Mouse (Mus musculus): Measurements from ENCODE around the gene Arhgef12. TPM values are rescaled to one million over a fixed set of nuclear protein-coding genes. Genes with fewer than 3 reads are reported as not detected.

Arhgef12 gene
- polyA plus RNA-seq, 1 experiment = 7.4 TPM

DNA sequence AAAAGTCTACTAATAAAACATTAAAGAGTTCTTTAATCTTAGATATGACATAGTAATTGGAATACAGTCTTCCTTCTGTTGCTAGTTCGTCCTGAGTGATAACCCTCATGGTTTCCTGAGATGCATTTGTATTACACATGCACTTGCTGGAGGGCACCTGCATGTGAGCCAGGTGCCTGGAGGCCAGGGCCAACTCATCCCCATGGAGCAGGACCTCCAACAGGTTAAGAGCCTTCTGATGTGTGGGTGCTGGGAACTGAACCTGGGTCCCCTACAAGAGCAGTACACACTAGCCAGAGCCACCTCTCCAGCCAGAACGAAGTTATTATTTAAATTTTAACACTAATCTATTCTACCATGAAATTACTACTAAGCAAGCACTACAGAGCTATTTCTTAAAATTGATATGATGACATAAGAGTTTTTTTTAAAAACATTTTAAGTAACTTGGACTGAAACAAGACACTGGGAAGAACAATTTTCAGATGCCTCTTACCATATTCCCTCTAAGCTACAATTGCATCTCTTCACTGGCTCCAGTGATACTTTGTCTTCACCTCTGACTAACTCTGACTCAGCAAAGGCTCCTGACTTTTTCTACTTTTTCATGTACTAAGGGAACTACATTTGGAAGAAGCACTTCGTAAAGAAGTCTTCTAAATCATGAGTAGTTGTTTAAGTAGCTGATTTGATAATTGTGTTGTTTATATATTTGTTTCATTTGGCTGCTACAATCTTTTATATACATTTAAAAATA lies 9.1 kb downstream of the Arhgef12 start:
- WGBS = 78% methylated on average over 3 of the region's 3 CpGs
- Histone ChIP-seq H3K27ac (ENCODE audit: insufficient read depth, low read depth, low read length) (no peak overlapping the region), H3K4me1 (ENCODE audit: control insufficient read depth, insufficient read depth, insufficient read length, low read length) (peaks cover 1% of the 10 kb centered on the region; the same call in 1 of the 2 replicates), H3K36me3 (ENCODE audit: control insufficient read depth, insufficient read depth, low read length) (no peaks in the 10 kb centered on the region), H3K4me3 (ENCODE audit: low read depth, low read length) (no peak overlapping the region), H3K27me3 (ENCODE audit: control insufficient read depth, insufficient read depth, low read length) (no peaks in the 10 kb centered on the region)
- TF ChIP-seq CTCF (IDR thresholded peaks at IDR 0.05; ENCODE audit: extremely low read depth, insufficient read length, insufficient replicate concordance, low read depth, low read length) = no peak
- TF ChIP-seq POLR2A (IDR thresholded peaks at IDR 0.05; ENCODE audit: low read depth, low read length) = no peak

DNA sequence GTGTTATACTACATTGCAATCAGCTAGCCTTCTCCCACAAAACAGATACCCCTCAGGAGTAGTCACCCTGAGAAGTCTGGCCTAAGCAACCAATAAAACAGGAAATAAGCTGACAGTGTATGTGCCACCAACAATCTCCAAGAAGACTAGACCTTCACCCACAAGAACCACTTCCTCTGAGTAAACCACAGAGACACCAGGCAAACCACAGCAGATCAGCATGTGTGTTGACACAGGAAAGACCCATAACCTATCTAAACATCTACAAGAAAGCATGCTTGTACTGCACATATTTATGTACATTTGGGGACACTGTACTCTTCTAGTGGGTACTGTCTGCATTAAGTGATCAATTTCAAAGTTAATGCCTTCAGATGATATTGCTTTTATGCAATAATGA lies 10.7 kb downstream of the Arhgef12 start:
- no peaks in the 10 kb centered on the region for H3K27me3 ChIP-seq (ENCODE audit: control insufficient read depth, insufficient read depth, low read length)
- no peaks in the 10 kb centered on the region for H3K4me1 ChIP-seq (ENCODE audit: control insufficient read depth, insufficient read depth, insufficient read length, low read length)
- H3K27ac ChIP-seq (ENCODE audit: insufficient read depth, low read depth, low read length) = no peak overlapping the region
- H3K4me3 ChIP-seq (ENCODE audit: low read depth, low read length) = no peak overlapping the region
- no peak for TF ChIP-seq CTCF (IDR thresholded peaks at IDR 0.05; ENCODE audit: extremely low read depth, insufficient read length, insufficient replicate concordance, low read depth, low read length)
- TF ChIP-seq POLR2A (IDR thresholded peaks at IDR 0.05; ENCODE audit: low read depth, low read length) = no peak
- no peaks in the 10 kb centered on the region for H3K36me3 ChIP-seq (ENCODE audit: control insufficient read depth, insufficient read depth, low read length)

DNA sequence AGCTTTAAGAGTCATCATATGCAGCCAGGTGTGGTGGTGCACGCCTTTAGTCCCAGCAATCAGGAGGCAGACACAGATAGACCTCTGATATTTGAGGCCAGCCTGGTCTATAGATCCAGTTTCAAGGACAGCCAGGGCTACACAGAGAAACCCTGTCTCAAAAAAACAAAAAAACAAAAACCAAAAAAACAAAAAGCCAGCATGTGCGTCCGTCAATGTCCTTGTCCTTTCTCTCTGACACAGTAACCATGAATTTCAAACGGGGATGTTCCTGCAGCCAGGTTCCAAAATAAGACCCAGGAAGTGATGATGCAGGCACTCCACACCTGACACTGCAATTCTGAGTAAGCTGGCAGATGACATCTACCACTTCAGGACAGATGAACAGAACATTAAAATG lies 12.2 kb downstream of the Arhgef12 start:
- no peak overlapping the region for H3K27ac ChIP-seq (ENCODE audit: insufficient read depth, low read depth, low read length)
- TF ChIP-seq CTCF (IDR thresholded peaks at IDR 0.05; ENCODE audit: extremely low read depth, insufficient read length, insufficient replicate concordance, low read depth, low read length) = no peak
- no peak for TF ChIP-seq POLR2A (IDR thresholded peaks at IDR 0.05; ENCODE audit: low read depth, low read length)
- no peak overlapping the region for H3K4me3 ChIP-seq (ENCODE audit: low read depth, low read length)
- H3K4me1 ChIP-seq (ENCODE audit: control insufficient read depth, insufficient read depth, insufficient read length, low read length) = no peaks in the 10 kb centered on the region
- H3K27me3 ChIP-seq (ENCODE audit: control insufficient read depth, insufficient read depth, low read length) = no peaks in the 10 kb centered on the region
- 79% methylated on average over 4 of the region's 4 CpGs for whole genome bisulfite sequencing
- H3K36me3 ChIP-seq (ENCODE audit: control insufficient read depth, insufficient read depth, low read length) = no peaks in the 10 kb centered on the region

DNA sequence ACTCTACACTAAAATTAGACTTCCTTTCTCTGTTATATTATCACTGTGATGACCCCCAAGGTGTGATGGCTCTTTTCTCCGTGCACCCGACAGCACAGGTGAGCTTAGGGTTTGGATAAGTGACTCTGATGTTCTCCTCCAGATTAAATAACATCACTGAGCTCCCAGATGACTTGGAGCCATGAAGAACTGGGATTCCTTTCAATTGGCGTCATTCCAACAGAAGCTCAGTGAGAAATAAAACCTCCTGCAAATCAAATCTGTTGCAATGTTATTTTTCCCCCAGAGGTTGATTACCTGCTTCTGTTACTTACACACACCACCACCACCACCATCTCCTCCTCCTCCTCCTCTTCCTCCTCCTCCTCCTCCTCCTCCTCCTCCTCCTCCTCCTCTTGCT lies 13.2 kb downstream of the Arhgef12 start:
- no peaks in the 10 kb centered on the region for H3K36me3 ChIP-seq (ENCODE audit: control insufficient read depth, insufficient read depth, low read length)
- WGBS = 64% methylated on average over 3 of the region's 3 CpGs
- TF ChIP-seq POLR2A (IDR thresholded peaks at IDR 0.05; ENCODE audit: low read depth, low read length) (no peak), CTCF (IDR thresholded peaks at IDR 0.05; ENCODE audit: extremely low read depth, insufficient read length, insufficient replicate concordance, low read depth, low read length) (no peak)

DNA sequence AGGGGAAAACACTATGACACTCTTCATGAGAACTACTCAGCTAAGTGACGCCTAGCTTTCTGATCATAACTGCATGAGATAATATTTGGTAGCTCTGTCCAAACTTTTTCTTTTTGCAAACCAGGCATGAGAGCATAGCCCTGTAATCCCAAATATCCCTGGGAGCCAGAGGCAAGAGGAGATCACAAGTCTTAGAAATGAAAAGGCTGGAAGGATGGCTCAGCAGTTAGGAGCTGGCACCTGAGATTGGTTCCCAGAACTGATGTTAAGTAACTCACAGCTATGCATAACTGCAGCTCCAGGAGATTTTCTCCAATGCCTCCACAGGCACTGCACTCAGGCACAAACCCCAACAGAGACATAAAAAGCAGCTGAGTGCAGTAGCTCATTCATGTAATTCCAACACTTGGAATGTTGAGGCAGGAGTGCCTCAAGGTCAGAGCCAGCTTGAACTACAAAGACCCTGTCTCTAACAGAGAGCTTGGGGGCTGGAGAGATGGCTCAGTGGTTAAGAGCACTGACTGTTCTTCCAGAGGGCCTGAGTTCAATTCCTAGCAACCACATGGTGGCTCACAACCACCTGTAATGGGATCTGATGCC lies 21.3 kb downstream of the Arhgef12 start:
- H3K27ac ChIP-seq (ENCODE audit: insufficient read depth, low read depth, low read length) = no peak overlapping the region
- H3K4me1 ChIP-seq (ENCODE audit: control insufficient read depth, insufficient read depth, insufficient read length, low read length) = 0 out of 2 replicates have a peak, but pooled peaks cover 2% of the 10 kb centered on the region
- TF ChIP-seq CTCF (IDR thresholded peaks at IDR 0.05; ENCODE audit: extremely low read depth, insufficient read length, insufficient replicate concordance, low read depth, low read length) = no peak
- TF ChIP-seq POLR2A (IDR thresholded peaks at IDR 0.05; ENCODE audit: low read depth, low read length) = no peak
- no peaks in the 10 kb centered on the region for H3K27me3 ChIP-seq (ENCODE audit: control insufficient read depth, insufficient read depth, low read length)
- WGBS = 80% methylated on average over 1 of the region's 1 CpGs
- H3K4me3 ChIP-seq (ENCODE audit: low read depth, low read length) = no peak overlapping the region
- no peaks in the 10 kb centered on the region for H3K36me3 ChIP-seq (ENCODE audit: control insufficient read depth, insufficient read depth, low read length)

More for the DNA sequence above, 13.2 kb downstream of the Arhgef12 start:
- Histone ChIP-seq H3K27me3 (ENCODE audit: control insufficient read depth, insufficient read depth, low read length) (no peaks in the 10 kb centered on the region), H3K27ac (ENCODE audit: insufficient read depth, low read depth, low read length) (no peak overlapping the region), H3K4me1 (ENCODE audit: control insufficient read depth, insufficient read depth, insufficient read length, low read length) (no peaks in the 10 kb centered on the region), H3K4me3 (ENCODE audit: low read depth, low read length) (no peak overlapping the region)

DNA sequence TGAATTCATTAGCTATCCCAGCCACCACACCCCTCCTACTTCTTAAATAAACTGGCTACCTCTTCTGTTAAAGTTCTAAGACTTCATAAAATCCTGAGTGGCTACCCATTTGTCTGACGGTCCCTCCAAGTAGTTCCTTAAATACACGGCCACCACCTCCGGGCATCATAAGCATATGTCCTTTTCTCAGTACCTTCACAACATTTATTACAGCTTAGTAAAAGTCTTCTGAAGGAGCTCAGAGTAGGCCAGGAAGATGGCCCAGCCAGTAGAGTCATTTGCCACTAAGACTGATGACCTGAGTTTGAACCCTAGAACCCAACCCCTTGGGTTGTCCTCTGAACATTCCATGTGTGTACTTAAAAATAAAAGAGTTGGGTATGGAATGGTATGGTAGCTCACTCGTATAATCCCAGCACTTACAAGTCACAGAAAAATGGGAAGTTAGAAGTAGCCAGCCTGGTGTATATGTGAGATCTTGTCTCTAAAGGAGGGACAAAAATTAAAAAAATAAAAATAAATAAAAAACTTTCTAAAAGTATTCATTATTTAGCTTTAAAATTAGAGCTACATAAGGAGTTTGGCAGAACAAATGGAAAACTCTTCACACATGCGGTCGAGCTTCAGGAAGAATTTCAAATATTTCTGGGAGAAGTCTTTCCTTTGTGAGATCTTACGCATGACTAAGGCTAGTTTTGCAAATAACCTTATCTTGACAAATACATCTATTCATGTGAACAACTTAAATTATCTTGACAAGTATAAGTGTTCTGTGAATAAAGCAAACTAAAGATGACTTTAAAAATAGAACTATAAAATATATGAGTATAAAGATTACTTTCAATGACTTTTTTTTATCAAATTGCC lies 22.3 kb downstream of the Arhgef12 start:
- no peak overlapping the region for H3K27ac ChIP-seq (ENCODE audit: insufficient read depth, low read depth, low read length)
- 78% methylated on average over 7 of the region's 7 CpGs for WGBS

More for the DNA sequence above, 22.3 kb downstream of the Arhgef12 start:
- Histone ChIP-seq H3K4me1 (ENCODE audit: control insufficient read depth, insufficient read depth, insufficient read length, low read length) (0 out of 2 replicates have a peak, but pooled peaks cover 3% of the 10 kb centered on the region), H3K27me3 (ENCODE audit: control insufficient read depth, insufficient read depth, low read length) (no peaks in the 10 kb centered on the region), H3K36me3 (ENCODE audit: control insufficient read depth, insufficient read depth, low read length) (no peaks in the 10 kb centered on the region), H3K4me3 (ENCODE audit: low read depth, low read length) (no peak overlapping the region)
- TF ChIP-seq CTCF (IDR thresholded peaks at IDR 0.05; ENCODE audit: extremely low read depth, insufficient read length, insufficient replicate concordance, low read depth, low read length) = no peak
- TF ChIP-seq POLR2A (IDR thresholded peaks at IDR 0.05; ENCODE audit: low read depth, low read length) = no peak
